Mouse (Mus musculus): Measurements from ENCODE around the gene Kctd6. TPM values are rescaled to one million over a fixed set of nuclear protein-coding genes. Genes with fewer than 3 reads are reported as not detected.

Kctd6 gene
- polyA plus RNA-seq, 1 experiment from 2014 or later: 17.8 TPM

DNA sequence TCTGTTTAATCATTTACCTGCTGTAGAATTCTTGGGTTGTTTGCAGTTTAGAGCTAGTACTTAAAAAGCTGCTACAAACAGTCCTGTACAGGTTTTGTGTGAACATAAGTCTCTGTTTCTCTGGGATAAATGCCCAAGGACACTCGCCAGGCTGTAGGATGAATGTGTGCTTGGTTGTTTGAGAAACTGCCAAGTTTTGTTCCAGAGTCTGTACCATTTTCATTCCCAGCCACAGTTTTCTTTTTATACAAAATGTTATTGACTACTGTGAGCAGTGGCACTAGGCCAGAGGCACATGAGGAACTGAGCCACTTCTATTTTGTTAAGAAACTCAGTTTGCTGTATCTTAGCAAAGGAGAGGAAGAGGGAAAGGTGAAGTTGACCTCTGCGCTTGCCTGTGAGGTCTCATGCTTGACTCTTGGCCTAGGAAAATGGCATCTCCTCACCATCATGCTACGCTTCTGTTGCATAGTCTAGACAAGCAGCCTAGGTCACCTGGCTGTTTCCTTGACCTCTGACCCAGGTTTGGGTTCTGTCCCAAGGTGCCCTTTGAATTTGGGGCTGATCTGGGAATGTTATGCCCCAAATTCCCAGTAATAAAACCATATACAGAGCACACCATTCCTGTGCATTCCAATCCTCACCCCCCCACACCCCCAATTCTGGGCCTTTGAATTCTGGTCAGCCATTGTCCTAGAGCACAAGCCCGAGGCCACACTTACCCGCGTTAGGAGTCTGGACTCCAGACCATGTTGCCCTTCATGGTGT is 27.5 kb upstream of the Kctd6 start:
- Histone ChIP-seq H3K27me3 (ENCODE audit: control insufficient read depth, insufficient read depth, low read length) (no peaks in the 10 kb centered on the region), H3K9ac (ENCODE audit: low read length) (no peak overlapping the region), H3K36me3 (ENCODE audit: control insufficient read depth, insufficient read depth, low read length) (no peaks in the 10 kb centered on the region), H3K27ac (ENCODE audit: low read depth, low read length) (no peak overlapping the region), H3K4me1 (ENCODE audit: control insufficient read depth, insufficient read depth, low read length) (no peaks in the 10 kb centered on the region), H3K9me3 (ENCODE audit: control insufficient read depth, low read length) (no peaks in the 10 kb centered on the region), H3K4me2 (ENCODE audit: low read depth) (no peak overlapping the region), H3K4me3 (ENCODE audit: low read depth, low read length) (no peak overlapping the region)
- DNase-seq (ENCODE audit: low spot score) (no peak), ATAC-seq (ENCODE audit: insufficient read depth, low FRiP score, low TSS enrichment) (no peak)
- 86% methylated on average over 6 of the region's 6 CpGs for WGBS

DNA sequence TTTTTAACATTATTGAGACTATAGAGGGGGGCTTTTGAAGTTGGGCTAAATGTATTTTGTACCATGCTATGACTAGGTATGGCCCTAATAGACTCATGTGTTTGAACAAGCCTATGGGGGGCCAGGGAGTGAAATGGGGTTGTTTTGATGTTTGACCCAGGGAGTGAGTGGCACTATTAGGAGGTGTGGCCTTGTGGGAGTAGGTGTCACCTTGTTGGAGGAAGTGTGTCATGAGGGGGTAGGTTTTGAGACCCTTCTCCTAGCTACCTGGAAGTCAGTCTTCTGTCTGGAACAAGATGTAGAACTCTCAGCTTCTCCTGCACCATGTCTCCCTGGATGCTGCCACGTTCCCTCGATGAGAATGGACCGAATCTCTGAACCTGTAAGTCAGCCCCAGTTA is 23.4 kb upstream of the Kctd6 start:
- WGBS: 95% methylated on average over 3 of the region's 3 CpGs
- Histone ChIP-seq H3K9ac (ENCODE audit: low read length) (no peak overlapping the region), H3K4me3 (ENCODE audit: low read depth, low read length) (no peak overlapping the region), H3K4me1 (ENCODE audit: control insufficient read depth, insufficient read depth, low read length) (no peaks in the 10 kb centered on the region), H3K27ac (ENCODE audit: low read depth, low read length) (no peak overlapping the region), H3K36me3 (ENCODE audit: control insufficient read depth, insufficient read depth, low read length) (no peaks in the 10 kb centered on the region), H3K9me3 (ENCODE audit: control insufficient read depth, low read length) (no peaks in the 10 kb centered on the region), H3K27me3 (ENCODE audit: control insufficient read depth, insufficient read depth, low read length) (no peaks in the 10 kb centered on the region), H3K4me2 (ENCODE audit: low read depth) (no peak overlapping the region)
- ATAC-seq (ENCODE audit: insufficient read depth, low FRiP score, low TSS enrichment) (no peak), DNase-seq (ENCODE audit: low spot score) (no peak)

DNA sequence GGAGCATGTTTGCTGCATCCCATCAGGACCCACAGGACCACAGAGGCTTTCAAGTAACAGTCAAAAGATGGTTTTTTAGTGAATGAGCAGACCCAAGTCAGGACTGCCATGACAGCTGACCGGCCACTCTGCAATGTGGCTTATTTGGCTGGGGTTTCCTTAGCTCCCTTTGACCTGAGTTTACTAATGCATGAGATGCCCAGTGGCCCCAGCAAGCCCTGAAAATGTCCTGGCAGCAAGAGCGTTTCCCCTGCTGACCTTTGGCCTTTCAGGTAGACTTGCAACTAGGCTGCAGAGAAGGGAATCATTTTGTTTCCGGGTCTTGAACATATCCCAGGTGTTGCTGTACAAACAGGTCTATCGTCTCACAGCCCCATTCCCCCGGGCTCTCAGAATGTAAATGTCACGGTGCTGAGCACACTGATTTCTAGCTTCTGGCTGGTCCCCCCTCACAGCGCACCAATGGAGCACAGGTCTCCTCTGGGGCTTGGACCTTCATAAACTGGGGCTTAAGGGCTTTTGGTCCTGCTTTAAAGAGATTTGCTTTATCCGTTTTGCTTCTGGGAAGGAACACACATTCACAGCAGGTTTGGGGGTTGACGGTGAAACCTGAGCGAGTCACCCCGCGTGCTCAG is 22.5 kb upstream of the Kctd6 start:
- Histone ChIP-seq H3K9me3 (ENCODE audit: control insufficient read depth, low read length) (no peaks in the 10 kb centered on the region), H3K27ac (ENCODE audit: low read depth, low read length) (no peak overlapping the region), H3K36me3 (ENCODE audit: control insufficient read depth, insufficient read depth, low read length) (no peaks in the 10 kb centered on the region), H3K9ac (ENCODE audit: low read length) (no peak overlapping the region), H3K4me3 (ENCODE audit: low read depth, low read length) (no peak overlapping the region), H3K27me3 (ENCODE audit: control insufficient read depth, insufficient read depth, low read length) (no peaks in the 10 kb centered on the region), H3K4me1 (ENCODE audit: control insufficient read depth, insufficient read depth, low read length) (no peaks in the 10 kb centered on the region), H3K4me2 (ENCODE audit: low read depth) (no peak overlapping the region)
- 61% methylated on average over 12 of the region's 12 CpGs for WGBS
- DNase-seq (ENCODE audit: low spot score): no peak
- ATAC-seq (ENCODE audit: insufficient read depth, low FRiP score, low TSS enrichment): no peak

DNA sequence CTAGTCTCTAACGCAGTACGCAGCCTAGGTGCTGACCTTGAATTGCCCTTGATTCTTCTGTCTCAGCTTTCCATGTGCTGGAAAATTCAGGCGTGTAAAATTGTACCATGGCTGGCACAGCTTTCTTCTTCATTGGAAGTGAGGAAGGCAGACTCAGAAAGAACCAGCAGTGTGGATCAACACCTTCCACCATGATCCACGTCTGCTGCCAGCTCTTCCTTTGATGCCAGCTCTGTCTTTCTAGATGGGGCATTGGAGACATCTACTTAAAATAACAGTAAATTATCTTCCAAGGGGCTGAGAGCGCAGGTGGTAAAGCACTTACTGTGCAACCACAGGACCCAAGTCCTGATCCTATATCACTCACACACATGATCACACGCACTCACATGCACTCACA is 21.2 kb upstream of the Kctd6 start:
- H3K4me2 ChIP-seq (ENCODE audit: low read depth): no peak overlapping the region
- DNase-seq (ENCODE audit: low spot score) (no peak), ATAC-seq (ENCODE audit: insufficient read depth, low FRiP score, low TSS enrichment) (no peak)
- no peaks in the 10 kb centered on the region for H3K4me1 ChIP-seq (ENCODE audit: control insufficient read depth, insufficient read depth, low read length)
- H3K27me3 ChIP-seq (ENCODE audit: control insufficient read depth, insufficient read depth, low read length): no peaks in the 10 kb centered on the region
- no peaks in the 10 kb centered on the region for H3K36me3 ChIP-seq (ENCODE audit: control insufficient read depth, insufficient read depth, low read length)
- no peak overlapping the region for H3K9ac ChIP-seq (ENCODE audit: low read length)
- no peak overlapping the region for H3K4me3 ChIP-seq (ENCODE audit: low read depth, low read length)
- H3K27ac ChIP-seq (ENCODE audit: low read depth, low read length): no peak overlapping the region
- no peaks in the 10 kb centered on the region for H3K9me3 ChIP-seq (ENCODE audit: control insufficient read depth, low read length)
- 77% methylated on average over 6 of the region's 6 CpGs for WGBS

DNA sequence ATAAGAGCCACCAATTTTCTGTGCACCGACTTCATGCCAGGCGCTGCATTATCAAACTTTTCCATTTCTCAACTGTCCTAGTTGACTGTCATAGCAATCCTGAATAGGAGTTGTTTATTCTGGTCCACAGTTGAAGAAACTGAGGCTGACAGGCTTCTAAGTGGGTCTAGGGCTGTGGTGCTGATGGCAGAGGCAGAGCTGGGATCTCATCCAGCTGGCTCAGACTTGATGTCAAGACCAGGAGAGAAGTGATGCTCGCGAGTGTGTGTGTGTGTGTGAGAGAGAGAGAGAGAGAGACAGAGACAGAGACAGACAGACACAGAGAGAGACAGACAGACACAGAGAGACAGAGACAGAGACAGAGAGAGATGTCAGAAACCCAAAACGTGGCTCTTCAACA is 13.2 kb upstream of the Kctd6 start:
- Histone ChIP-seq H3K4me1 (ENCODE audit: control insufficient read depth, insufficient read depth, low read length) (no peaks in the 10 kb centered on the region), H3K4me3 (ENCODE audit: low read depth, low read length) (no peak overlapping the region), H3K27ac (ENCODE audit: low read depth, low read length) (no peak overlapping the region), H3K4me2 (ENCODE audit: low read depth) (no peak overlapping the region), H3K27me3 (ENCODE audit: control insufficient read depth, insufficient read depth, low read length) (no peaks in the 10 kb centered on the region), H3K36me3 (ENCODE audit: control insufficient read depth, insufficient read depth, low read length) (no peaks in the 10 kb centered on the region), H3K9me3 (ENCODE audit: control insufficient read depth, low read length) (no peaks in the 10 kb centered on the region), H3K9ac (ENCODE audit: low read length) (no peak overlapping the region)
- WGBS: 88% methylated on average over 5 of the region's 5 CpGs
- DNase-seq (ENCODE audit: low spot score) (no peak), ATAC-seq (ENCODE audit: insufficient read depth, low FRiP score, low TSS enrichment) (no peak)

DNA sequence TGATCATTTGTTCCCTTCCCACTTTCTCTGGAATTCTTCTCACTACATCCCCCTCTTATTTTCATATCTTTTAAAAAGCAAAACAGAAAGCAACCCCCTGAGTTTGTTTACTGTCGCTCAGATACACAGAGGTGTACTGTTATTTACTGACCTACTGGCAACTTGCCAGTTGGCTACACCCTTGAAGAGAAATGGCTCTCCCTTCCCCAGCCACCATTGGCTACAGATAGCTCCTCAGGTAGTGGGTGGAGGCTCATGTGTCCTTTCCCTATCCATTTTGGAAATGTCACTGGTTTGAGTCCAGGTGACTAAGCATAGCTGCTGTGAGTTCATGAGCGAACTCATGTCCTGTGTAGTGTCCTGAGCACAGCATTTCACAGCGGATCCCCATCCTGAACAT is 12.2 kb upstream of the Kctd6 start:
- Histone ChIP-seq H3K36me3 (ENCODE audit: control insufficient read depth, insufficient read depth, low read length) (no peaks in the 10 kb centered on the region), H3K27ac (ENCODE audit: low read depth, low read length) (no peak overlapping the region), H3K4me1 (ENCODE audit: control insufficient read depth, insufficient read depth, low read length) (no peaks in the 10 kb centered on the region), H3K27me3 (ENCODE audit: control insufficient read depth, insufficient read depth, low read length) (no peaks in the 10 kb centered on the region), H3K9ac (ENCODE audit: low read length) (no peak overlapping the region), H3K4me3 (ENCODE audit: low read depth, low read length) (no peak overlapping the region), H3K9me3 (ENCODE audit: control insufficient read depth, low read length) (no peaks in the 10 kb centered on the region), H3K4me2 (ENCODE audit: low read depth) (no peak overlapping the region)
- DNase-seq (ENCODE audit: low spot score): no peak
- 92% methylated on average over 3 of the region's 3 CpGs for WGBS
- no peak for ATAC-seq (ENCODE audit: insufficient read depth, low FRiP score, low TSS enrichment)

DNA sequence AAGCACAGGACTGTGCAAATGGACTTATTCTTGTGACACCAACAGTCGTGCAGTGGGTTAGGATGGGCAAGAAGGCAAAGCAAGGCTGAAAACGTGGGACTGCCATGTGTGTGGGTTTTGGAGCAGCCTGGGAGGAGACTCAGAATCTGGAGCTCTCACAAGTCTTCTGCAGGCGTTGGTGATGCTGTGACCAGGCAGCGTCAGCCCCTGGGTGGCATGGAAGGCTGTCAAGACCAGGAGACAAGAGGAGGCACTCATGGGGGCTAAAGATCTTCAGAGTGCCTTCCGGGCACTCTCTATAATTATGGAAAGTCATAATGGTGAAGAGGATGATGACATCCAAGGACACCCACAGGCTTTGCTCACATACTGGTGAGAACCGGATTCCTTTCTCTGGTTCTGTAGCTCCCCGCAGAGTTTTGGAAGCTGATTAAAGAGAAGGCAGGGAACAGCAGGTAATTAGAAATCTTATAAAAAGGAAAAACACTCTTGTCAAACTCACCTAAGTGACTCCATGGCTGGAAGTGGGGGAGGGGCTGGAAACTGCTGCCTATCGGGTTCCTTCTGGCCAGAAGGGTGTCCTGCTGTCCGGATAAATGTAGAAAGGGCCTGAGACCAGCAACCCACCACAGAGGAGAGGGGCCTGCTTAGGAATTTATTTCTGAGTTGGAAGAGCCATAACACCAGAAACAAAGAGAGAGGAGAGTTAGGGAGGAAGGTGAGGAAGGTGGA is 7.6 kb upstream of the Kctd6 start:
- Histone ChIP-seq H3K9me3 (ENCODE audit: control insufficient read depth, low read length) (no peaks in the 10 kb centered on the region), H3K27me3 (ENCODE audit: control insufficient read depth, insufficient read depth, low read length) (no peaks in the 10 kb centered on the region), H3K4me1 (ENCODE audit: control insufficient read depth, insufficient read depth, low read length) (peaks cover 4% of the 10 kb centered on the region; the same call in 1 of the 2 replicates), H3K36me3 (ENCODE audit: control insufficient read depth, insufficient read depth, low read length) (no peaks in the 10 kb centered on the region), H3K9ac (ENCODE audit: low read length) (no peak overlapping the region), H3K4me2 (ENCODE audit: low read depth) (no peak overlapping the region), H3K4me3 (ENCODE audit: low read depth, low read length) (no peak overlapping the region), H3K27ac (ENCODE audit: low read depth, low read length) (no peak overlapping the region)
- no peak for ATAC-seq (ENCODE audit: insufficient read depth, low FRiP score, low TSS enrichment)
- 59% methylated on average over 9 of the region's 9 CpGs for WGBS
- no peak for DNase-seq (ENCODE audit: low spot score)

DNA sequence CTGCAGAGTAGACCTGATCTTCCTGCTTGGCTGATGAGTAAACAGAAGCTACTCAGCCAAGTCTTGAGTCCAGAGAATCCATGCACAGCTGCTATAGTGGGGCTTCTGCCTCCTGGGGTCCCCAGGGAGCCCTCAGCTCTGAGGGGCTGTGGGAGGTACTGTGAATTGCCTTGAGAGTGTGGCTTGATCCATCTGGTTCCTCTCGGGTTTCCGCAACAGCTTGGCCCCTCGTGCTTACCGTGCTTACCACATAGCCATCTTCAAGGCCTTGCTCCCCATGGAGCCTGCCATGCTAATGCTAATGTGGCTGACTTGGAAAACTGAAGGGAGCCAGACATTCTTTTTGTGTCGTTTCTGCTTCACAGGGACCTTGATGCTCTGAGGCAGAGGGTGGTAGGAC is 6.8 kb upstream of the Kctd6 start:
- 13% methylated on average over 5 of the region's 5 CpGs for WGBS
- no peaks in the 10 kb centered on the region for H3K27me3 ChIP-seq (ENCODE audit: control insufficient read depth, insufficient read depth, low read length)
- DNase-seq (ENCODE audit: low spot score) (peak; percentile 48), ATAC-seq (ENCODE audit: insufficient read depth, low FRiP score, low TSS enrichment) (peak; percentile 48; the same call in 1 of the 2 replicates)
- H3K4me3 ChIP-seq (ENCODE audit: low read depth, low read length): no peak overlapping the region
- H3K27ac ChIP-seq (ENCODE audit: low read depth, low read length): no peak overlapping the region
- no peaks in the 10 kb centered on the region for H3K9me3 ChIP-seq (ENCODE audit: control insufficient read depth, low read length)
- no peak overlapping the region for H3K4me2 ChIP-seq (ENCODE audit: low read depth)
- peaks cover 4% of the 10 kb centered on the region; the same call in 1 of the 2 replicates for H3K4me1 ChIP-seq (ENCODE audit: control insufficient read depth, insufficient read depth, low read length)
- no peak overlapping the region; the same call in 1 of the 2 replicates for H3K9ac ChIP-seq (ENCODE audit: low read length)
- H3K36me3 ChIP-seq (ENCODE audit: control insufficient read depth, insufficient read depth, low read length): no peaks in the 10 kb centered on the region

All from neural tube, embryonic 11.5 days (tissue).